Mouse (Mus musculus): ENCODE results near the gene Ubp1.

Gene Ubp1

DNA sequence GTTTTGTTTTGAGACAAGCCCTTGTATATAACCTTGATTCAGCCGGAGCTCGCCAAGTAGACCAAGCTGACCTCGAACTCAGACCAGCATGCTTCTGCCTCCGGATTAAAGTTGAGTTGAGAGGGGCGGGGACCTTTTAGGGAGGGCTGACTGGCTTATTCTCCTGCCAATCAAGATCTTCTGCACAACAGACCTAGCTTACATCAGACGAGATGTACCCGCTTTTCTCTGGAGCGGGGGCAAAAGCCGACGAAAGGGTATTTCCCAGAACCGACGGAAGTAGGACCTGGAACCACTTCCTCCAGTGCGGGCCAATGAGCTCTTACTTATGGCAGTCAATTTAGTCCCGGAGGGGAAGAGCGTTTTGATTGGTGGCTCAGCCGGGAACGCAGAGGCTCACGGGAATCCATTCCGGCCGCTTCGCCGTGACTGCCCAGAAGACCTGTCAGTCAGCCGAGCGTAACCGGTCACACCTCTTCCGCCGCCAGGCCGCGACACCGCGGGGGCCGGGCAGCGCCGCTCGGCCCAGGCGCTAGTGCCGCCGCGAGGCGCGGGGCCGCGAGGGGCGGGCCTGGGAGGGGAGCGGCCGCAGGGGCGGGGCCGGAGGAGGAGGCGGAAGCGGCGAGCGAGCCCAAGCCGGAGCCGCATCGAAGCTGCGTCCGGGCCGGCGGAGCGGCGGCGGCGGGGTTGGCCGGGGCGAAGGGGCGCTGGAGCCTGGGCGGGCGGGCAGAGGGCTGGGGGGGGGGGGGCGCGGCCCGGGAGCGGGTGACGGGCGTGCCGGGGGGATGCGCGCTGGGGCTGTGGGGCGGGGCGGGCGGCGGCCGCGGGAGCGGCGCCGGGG is at the start of gene Ubp1:
TSS of gene Ubp1 (plus strand) at position 401 of the 841 bp plus-strand sequence.
- DNase-seq (ENCODE audit: extremely low read depth, insufficient read length, low spot score), result peak; percentile 98

DNA sequence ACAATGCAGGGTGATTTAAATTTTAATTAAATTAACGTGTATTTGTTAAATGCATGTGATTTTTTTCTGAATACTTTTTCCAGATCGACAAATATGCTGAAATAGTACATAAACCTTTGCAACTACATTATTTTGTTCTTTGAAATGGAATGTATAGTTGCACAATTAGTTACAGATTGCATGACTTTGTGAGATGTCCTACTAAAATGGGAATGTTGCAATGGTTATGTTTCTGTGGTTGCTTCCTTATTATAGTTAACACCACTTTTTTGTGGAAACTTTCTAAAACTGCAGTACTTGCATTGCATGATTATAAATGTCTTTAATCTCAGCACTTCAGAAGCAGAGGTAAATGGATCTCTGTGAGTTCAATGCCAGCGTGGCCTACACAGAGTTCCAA is 35.8 kb upstream of the Ubp1 start:
- no peak for DNase-seq (ENCODE audit: extremely low read depth, insufficient read length, low spot score)

DNA sequence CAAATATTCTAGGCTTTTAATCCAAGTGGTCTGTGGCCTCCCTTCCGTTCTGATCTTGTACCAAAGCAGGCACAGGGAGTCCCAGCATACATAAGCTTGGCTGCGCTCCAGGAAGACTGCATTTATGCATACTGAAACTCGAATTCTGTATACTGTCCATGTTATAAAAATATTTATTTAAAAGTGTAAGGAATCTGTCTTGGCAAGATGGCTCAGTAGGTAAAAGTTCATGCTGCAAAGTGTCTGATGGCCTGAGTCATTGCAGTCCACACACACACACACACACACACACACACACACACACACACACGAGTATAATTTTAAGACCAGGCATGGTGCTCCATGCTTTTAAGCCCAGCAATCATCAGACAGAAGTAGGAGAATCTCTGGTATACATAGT is 27.6 kb upstream of the Ubp1 start:
- no peak for DNase-seq (ENCODE audit: extremely low read depth, insufficient read length, low spot score)

DNA sequence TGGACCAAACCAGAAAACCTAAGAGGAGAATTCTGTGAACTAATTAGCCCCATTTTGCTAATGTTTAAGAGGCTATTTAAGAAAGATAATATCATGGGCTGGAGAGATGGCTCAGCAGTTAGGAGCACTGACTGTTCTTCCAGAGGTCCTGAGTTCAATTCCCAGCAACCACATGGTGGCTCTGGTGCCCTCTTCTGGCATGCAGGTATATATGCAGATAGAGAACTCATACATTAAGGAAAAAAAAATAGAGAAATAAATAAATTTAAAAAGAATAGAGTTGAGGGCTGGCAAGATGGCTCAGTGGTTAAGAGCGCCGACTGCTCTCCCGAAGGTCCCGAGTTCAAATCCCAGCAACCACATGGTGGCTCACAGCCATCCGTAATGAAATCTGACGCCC is 26.4 kb upstream of the Ubp1 start:
- peak; percentile 19 for DNase-seq (ENCODE audit: extremely low read depth, insufficient read length, low spot score)

DNA sequence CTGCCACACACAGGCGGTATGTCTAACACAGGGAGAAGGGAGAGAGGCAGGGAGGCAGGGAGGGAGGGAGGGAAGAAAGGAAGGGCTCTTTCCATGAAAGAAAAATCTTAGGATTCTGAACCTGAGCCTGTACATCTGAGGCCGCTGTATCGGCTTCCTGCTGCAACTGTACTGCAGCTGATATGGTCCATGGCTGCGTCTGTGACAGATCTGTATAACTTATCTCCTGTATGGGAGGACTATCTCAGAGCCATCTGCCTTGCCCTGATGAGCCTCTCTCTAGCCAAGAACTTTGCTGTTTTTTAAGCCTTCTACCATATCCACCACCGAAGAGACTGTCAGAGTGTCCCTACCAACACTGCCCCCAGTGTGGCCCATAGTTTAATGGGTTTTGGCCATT is 14.9 kb upstream of the Ubp1 start:
- no peak for DNase-seq (ENCODE audit: extremely low read depth, insufficient read length, low spot score)

DNA sequence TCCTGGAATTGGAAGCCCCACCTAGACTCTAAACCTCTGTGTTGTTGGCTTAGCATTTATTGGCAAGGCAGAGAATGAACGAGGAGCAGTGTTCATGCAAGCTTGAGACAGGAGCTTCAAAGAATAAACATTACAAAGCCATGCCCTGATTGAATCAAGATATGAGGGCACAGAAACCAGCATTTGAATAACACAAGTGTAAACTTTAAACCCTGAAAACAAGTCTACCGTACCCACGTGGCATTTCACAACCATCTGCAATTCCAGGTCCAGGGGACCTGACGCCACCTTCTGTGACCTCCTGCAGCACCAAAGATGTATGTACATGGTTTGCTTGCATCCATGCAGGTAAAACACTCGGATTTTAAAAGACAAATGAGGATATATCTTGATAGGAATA is 8.1 kb upstream of the Ubp1 start:
- no peak for DNase-seq (ENCODE audit: extremely low read depth, insufficient read length, low spot score)

DNA sequence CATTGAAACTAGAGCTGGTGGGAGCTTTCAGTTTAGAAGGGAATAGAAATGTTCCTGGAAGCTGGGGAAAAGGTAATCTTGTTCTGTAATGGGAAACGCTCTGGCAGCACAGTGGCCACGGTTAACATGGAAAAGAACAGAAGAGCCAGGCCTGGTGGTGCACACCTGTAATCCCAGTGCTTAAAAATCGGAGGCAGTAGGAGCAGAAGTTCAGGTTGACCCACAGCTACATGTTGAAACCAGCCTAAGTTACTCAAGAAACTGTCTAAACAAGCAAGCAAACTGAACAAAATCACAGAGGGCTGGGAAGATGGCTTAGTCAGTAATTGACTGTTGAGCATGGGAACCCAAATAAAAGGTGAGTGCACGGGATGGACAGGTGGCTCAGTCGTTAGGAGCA is 5.9 kb upstream of the Ubp1 start:
- no peak for DNase-seq (ENCODE audit: extremely low read depth, insufficient read length, low spot score)

DNA sequence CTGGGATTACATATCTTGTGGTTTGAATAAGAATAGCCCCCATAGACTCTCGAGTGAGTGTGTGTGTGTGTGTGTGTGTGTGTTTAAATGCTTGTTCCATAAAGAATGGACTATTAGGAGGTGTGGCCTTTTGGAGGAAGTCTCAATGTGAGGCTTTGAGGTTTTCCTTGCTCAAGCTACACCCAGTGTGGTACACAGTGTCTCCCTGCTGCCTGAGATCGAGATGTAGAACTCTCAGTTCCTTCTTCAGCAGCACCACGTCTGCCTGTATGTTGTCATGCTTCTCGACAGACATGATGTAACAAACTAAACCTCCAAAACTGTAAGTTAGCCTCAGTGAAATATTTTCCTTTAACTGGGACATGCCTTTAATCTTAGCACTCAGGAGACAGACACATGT is 2.1 kb upstream of the Ubp1 start:
- no peak for DNase-seq (ENCODE audit: extremely low read depth, insufficient read length, low spot score)

DNA sequence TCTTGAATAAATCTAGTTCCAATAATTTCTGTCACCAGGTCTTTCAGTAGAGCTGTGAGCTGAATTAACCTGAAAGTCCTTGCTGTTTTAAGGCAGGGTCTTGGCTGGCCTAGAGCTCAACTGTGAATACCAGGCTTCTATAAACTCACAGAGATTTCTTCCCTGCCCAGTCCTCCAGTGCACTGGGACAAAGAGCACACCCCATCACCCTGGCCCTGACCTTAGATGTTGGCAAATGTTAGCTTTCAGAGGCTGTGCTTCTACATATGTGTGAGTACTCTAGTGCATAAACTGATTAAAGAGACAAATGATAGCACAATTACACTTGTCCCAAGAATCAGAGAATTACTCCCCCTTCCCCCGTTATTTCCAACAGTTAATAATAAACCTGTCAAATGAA is 1.1 kb upstream of the Ubp1 start:
- no peak for DNase-seq (ENCODE audit: extremely low read depth, insufficient read length, low spot score)

DNA sequence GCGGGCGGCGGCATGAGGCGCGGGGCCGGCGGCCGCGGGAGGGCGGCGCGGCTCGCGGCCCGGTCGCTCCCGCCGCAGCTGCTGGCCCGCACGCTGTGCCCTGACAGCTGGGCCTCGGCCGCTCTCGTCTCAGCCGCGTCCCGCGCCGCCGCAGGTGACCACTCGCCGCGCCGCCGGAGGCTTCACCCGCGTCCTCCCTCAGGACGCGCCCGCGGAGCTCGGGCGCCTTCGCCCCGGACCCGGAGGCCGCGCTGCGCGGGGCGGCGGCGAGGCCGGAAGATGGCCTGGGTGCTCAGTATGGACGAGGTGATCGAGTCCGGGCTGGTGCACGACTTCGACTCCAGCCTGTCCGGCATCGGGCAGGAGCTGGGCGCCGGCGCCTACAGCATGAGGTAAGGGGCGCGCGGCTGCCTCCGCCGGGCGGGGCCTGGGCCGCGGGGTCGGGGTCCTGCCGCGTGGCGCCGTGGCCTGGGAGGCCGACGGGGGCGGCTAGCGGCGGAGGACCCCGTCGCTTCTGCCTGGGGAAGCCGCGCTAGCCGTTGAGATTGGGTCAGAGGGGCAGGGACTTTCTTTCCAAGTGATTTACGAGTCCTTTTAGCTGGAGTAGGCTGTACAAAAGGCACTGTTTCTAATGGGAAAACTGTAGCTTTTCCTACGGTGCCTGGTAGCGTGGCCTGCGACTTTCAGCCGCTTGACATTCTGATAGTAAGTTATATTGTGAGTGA is 803 bp downstream of the Ubp1 start:
- peak; percentile 42 for DNase-seq (ENCODE audit: extremely low read depth, insufficient read length, low spot score)

DNA sequence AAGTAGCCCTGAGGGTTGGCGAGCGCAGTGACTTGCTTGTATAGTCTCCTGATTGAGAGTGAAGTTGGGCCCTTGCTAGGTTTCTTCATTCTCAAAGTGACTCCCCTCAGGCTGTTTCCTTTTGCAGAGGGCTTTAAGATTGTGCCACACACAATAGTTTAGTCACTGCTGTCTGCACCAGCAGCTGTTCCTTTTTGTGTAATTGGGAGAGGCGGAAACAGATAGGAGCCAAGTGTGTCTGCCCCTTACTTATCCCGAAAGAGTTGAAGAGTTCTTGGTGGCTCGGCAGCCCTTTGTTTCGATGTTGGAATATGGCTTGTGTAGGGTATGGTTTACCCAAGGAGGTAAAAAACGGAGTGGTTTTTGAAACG is 1.4 kb downstream of the Ubp1 start:
- no peak for DNase-seq (ENCODE audit: extremely low read depth, insufficient read length, low spot score)

DNA sequence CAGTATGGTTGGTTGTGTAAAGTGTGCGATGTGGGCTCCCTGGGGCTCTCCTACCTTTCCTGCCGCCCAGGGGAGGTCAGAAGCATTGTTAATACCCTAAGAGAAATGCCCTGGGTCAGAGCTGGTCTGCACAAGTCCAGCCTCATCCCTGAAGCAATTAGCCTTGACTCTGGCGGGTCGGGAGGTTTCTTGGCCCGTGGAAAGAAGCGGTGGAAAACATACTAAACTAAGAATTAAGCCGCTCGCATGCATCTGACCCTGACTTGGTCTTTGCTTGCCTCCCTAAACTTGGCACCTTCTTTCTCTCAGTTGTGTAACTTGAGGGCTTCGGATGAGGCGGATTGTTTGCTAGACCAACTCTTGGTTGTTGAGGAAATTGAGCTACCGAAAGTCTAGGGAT is 1.8 kb downstream of the Ubp1 start:
- no peak for DNase-seq (ENCODE audit: extremely low read depth, insufficient read length, low spot score)

DNA sequence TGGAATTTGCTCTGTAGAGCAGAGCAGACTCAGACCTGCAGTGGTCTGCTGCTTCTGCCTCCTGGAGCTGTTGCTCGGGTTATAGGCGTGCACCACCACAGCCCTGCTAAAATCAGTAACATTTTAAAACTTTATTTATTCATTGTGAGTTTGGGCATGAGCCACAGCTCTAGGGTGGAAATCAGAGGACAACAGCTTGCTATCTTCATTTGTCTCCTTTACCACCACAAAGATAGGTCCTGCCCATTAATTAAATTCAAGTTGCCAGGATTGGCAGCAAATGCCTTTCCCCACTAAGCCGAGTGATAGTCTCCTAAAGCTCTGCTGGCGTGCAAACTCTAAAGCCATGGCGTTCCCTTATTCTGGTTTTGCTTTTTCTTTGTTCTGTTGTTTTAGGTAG is 4.9 kb downstream of the Ubp1 start:
- DNase-seq (ENCODE audit: extremely low read depth, insufficient read length, low spot score), result no peak

DNA sequence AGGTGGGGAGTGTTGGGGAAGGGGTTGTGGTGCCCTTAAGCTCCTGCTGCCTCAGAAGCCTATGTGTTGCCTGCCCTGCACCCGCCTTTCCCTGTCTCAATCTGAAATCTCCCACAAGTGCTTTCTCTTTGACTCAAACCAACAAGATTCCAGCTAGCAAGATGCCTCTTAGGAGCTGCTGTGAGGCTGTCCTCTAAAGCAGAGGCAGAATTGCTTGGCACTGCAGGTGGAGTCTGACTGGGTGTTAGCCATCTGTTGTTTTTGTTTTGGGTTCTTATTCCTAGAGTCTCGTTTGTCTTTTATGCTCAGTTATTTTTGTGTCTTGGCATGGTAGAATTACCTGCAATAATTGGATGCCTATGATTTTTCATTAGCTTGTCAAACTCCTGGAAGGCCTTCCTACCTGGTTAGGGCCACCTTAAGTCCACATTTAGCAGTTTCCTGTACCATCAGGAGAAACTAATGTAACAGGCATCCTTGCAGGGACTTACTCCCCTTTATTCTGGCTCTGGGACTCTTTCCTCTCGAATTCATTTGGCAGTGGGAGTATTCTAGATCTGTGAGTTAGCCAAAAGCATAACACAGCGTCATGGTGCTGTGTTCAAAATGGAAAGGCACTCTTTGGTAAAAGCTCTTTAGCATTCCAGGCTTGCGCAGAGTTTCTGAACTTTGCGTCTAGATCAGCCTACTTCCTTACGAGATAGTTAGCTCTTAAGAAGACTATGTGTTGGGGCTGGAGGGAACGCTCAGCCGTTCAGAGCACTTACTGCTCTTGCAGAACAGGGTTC is 8.5 kb downstream of the Ubp1 start:
- DNase-seq (ENCODE audit: extremely low read depth, insufficient read length, low spot score), result no peak

DNA sequence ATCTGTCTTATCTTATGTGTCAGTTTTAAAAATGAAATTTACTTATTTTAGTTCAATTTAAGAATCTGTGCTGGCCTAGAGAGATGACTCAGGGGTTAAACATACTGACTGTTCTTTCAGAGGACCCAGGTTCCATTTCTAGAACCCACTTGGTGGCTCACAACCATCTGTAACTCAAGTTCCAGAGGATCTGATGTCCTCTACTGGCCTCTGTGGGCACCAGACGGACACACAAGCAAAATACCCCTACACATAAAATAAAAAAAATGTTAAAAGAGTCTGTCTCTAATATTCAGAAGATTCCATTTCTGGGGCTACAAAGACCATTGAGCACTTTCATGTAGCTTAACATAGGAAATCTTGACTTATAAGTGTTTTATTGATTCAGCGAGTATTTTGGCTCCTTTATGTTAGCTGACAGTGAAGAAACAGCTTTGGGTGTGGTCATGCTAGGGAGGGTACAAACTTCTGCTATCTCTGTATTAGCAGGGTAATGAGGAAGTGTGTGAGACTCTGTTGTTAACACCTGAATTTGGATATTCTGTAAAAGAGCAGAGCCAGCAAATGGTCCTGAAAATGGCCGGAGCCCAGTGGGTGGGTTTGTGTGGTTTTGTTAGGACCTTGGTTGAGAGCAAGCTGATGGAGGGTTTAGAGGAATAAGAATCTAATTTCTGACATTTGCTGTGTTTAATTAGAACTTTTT is 10.5 kb downstream of the Ubp1 start:
- no peak for DNase-seq (ENCODE audit: extremely low read depth, insufficient read length, low spot score)

DNA sequence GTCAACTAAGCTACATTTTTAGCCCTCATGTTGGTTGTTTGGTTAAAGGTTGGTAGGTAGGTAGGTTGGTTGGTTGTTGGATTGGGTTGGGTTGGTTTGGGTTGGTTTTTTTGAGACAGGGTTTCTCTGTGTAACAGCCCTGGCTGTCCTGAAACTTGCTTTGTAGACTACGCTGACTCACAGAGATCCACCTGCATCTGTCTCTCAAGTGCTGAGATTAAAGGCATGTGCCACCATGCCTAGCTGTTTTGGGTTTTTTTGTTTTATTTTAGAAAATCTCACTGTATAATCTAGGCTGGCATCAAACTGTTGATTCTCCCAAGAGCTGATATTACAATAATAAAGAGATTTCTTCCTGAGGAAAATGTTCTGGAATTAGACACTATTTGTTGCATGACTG is 12.6 kb downstream of the Ubp1 start:
- DNase-seq (ENCODE audit: extremely low read depth, insufficient read length, low spot score), result no peak

DNA sequence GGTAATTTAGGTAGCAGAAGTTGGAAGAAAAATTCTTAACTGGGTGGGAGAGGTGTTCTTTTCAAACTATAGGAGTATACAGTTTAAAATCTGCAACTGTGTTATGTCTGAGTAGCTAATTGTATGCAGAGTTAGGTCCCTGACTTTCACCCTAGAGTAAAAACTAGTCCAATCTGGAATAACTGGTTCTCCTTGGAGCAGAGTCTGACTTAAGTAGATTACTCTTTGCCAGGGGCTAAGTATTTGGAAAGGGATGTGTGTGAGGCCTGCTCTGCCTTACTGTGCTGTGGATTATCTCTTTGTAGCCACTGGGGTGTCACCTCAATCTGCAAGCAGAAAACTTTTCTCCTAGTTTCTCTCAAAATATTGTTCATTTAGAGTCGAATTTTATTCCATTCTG is 16.5 kb downstream of the Ubp1 start:
- no peak for DNase-seq (ENCODE audit: extremely low read depth, insufficient read length, low spot score)

DNA sequence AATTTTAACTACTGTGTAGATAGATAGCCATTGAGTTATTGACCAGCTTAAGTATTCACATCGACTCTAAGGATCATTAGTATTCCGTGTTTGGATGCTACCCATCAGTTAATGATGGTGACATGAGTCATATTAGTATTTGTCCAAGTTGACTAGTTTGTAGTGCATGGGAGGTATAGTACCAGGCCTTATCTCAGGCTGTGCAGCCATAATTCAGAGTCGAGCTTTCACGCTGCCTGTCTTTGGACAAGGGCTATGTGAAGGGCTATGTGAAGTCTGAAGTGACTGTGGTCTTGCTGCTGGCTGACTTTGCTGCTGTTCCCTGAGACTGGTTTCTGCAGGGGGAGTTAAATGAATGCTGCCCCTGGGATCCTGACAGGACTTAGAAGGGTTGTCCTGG is 27.0 kb downstream of the Ubp1 start:
- no peak for DNase-seq (ENCODE audit: extremely low read depth, insufficient read length, low spot score)

DNA sequence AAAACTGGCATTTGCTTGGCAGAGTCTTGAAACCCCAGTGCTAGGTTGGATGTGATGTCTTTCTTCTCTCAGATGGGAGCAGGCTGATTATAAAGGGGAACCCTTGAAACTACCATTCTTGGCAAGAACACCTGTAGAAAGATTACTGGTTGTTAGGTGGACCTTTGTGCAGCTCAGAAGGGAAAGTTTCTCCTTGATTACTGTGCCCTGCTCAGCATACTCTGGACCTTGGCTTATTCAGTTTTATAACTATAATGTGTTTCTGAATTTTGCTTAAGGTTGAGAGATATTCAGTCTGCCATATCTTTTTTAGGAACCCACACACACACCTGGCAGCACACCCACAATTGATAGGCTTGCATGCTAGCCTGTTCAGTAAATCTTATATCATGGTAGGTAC is 33.0 kb downstream of the Ubp1 start:
- no peak for DNase-seq (ENCODE audit: extremely low read depth, insufficient read length, low spot score)

DNA sequence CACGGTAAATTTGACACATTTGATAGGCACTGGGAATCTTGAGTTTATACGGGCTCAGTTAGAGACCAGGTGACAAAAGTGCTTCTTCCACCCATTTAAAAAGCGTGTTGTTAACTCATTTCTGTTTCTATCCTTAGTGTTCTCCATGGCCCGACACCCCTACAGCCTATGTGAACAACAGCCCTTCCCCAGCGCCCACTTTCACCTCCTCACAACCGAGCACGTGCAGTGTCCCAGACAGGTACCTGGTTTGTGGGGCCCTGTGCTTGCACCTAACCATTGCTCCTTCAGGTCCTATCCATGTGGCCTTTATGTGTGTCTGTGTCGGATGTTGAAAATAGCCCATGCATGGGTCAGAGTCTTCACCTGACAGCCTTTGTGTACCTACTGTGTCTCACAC is 33.7 kb downstream of the Ubp1 start:
- no peak for DNase-seq (ENCODE audit: extremely low read depth, insufficient read length, low spot score)

DNA sequence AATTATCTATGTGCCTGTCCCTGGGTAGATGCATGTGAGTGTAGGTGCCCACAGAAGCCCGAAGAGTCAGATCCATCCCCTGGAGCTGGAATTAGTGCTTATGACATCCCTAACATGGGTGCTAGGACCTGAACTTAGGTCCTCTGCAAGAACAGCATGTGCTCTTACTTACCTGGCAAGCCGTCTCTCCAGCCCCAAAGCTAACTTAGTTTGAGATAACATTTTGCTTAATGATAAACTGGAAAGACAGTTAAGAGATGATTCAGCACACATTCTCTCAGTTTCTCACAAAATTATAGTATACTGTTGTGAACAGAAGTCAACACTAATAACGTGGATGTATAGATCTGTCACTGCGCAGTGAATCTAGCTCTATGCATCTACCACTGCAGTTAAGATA is 36.1 kb downstream of the Ubp1 start:
- no peak for DNase-seq (ENCODE audit: extremely low read depth, insufficient read length, low spot score)

Measured in 3134 (cell line).